Mouse (Mus musculus): ENCODE results near the gene Btbd35f30. TPM values are rescaled to one million over a fixed set of nuclear protein-coding genes. Genes with fewer than 3 reads are reported as not detected.

Btbd35f30 gene
- not detected for polyA plus RNA-seq (2017; shearing (Covaris generic))

DNA sequence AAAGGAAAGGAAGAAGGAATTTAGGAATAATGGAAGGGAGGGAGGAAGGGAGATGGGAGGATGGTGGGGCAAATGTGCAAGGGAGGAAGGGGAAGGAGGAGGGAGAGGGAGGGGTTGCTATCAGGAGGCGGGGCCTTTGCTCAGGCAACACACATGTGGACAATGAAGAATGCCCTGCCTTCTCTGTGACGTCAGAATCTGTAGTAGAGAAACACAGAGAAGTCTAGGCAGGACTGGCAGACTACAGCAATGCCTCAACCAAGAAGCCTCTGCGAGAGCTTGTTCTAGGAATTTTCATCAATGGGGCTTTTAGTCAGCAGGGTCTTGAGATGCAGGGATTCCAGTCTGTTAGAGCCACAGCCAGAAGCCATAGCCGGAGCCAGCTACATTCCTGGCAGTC lies at the start of gene Btbd35f30:
TSS of gene Btbd35f30 (plus strand) at position 301 of the 400 bp plus-strand sequence.

DNA sequence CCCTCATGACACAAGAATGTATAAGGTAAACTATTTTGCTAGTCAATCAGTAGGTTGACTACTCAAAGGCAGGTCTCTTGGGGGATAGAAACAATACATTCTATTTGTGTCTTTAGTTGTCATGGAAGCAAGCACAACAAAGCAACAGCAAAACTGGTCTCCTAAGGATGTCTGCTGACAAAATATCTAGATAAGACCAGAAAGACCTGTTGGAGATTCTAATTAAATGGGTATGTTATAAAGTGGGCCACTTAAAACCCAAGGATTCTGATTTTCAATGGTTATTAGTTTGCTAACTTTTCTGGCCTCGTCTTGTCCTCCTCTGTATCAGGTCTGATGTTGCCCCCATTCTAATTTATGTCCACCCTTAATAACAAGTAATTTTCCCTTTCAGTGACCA lies 47.0 kb downstream of the Btbd35f30 start, which contains the start of gene Gm21789:
TSS of gene Gm21789 (plus strand) at position 301 of the 400 bp plus-strand sequence.

Other genes with a start within 250 kb of the Btbd35f30 start
- not detected for gene Gm5926, start 243.9 kb upstream of the Btbd35f30 start, polyA plus RNA-seq (2017; shearing (Covaris generic))
- not detected for gene Btbd35f21, start 168.5 kb upstream of the Btbd35f30 start, polyA plus RNA-seq (2017; shearing (Covaris generic))
- not detected for gene Gm21789, start 47.1 kb downstream of the Btbd35f30 start, polyA plus RNA-seq (2017; shearing (Covaris generic))
- not detected for gene Btbd35f5, start 79.3 kb downstream of the Btbd35f30 start, polyA plus RNA-seq (2017; shearing (Covaris generic))

Data from inflammation-experienced regulatory T-cells, adult 16 weeks (primary cell).